In the genomic region with DNA sequence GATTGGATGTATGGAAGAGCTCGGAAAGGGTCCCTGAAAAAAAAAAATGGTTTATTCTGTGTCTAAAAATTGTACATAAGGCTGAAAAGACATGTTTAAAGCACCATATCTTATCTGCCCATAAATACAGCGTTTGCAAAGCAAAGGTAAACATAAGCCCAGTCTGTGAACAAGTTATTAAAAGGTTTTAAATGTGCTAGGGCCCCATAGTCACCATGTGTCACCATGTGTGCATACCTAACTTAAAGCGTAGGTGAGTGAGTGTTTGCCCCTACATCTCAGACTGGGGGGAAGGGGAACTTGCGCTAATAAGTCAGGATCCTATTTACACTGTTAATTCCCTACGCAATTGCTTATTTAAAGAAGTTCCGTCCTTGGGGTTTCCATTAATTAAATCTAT, we compare ENCODE assay signal across 15 mouse cellular contexts.
"Had no signal": no experiment of that assay in that cellular context is flagged by ENCODE, and none has a peak within 500 bp of the region (broad histone marks: within the 10 kb centered on the region; RNA-seq: fewer than 3 reads in every experiment).

No protein-coding gene starts in this region.

- H3K4me2 ChIP-seq: kidney, embryonic 15.5 days; liver, embryonic 13.5 days; lung, embryonic 15.5 days; midbrain, embryonic 13.5 days had no signal

- H3K27me3 ChIP-seq: kidney, embryonic 15.5 days; liver, embryonic 13.5 days; lung, embryonic 15.5 days; megakaryocyte, embryonic 14.5 days; midbrain, embryonic 13.5 days had no signal

- H3K36me3 ChIP-seq: kidney, embryonic 15.5 days; liver, embryonic 13.5 days; lung, embryonic 15.5 days; midbrain, embryonic 10.5 days; midbrain, embryonic 13.5 days had no signal

- H3K4me3 ChIP-seq: kidney, embryonic 15.5 days; liver, embryonic 13.5 days; lung, embryonic 15.5 days; megakaryocyte, embryonic 14.5 days; midbrain, embryonic 10.5 days; midbrain, embryonic 13.5 days; myocyte had no signal

- H3K27ac ChIP-seq: kidney, embryonic 15.5 days; liver, embryonic 13.5 days; lung, embryonic 15.5 days; midbrain, embryonic 10.5 days; midbrain, embryonic 13.5 days had no signal

- DNase-seq: kidney, adult 11 months; kidney, adult 8-10 months; kidney, postnatal 10 days; left cerebral cortex, postnatal 4 days; liver, embryonic 13.5 days; lung, postnatal 10 days; lung, postnatal 36 days; thymus, postnatal 25 days had no signal

- H3K4me1 ChIP-seq: liver, embryonic 13.5 days; megakaryocyte, embryonic 14.5 days; midbrain, embryonic 10.5 days; midbrain, embryonic 13.5 days had no signal

- ATAC-seq: midbrain, embryonic 13.5 days; midbrain, embryonic 16.5 days had no signal

- H3K9ac ChIP-seq: kidney, embryonic 15.5 days; liver, embryonic 13.5 days; lung, embryonic 15.5 days; midbrain, embryonic 13.5 days had no signal

- H3K9me3 ChIP-seq: kidney, embryonic 15.5 days; liver, embryonic 13.5 days; lung, embryonic 15.5 days; megakaryocyte, embryonic 14.5 days; midbrain, embryonic 10.5 days; midbrain, embryonic 13.5 days had no signal
